Mouse (Mus musculus): Measurements from ENCODE around the gene Pcnx.

Gene Pcnx

GRCm38 (mm10) chr12:81859351-81860307, at the start of gene Pcnx:
Gene Pcnx, plus strand, starts transcription at chr12:81860023.
- peak; percentile 92 for DNase-seq

GRCm38 (mm10) chr12:81810417-81810816, 49.4 kb upstream of the Pcnx start:
- DNase-seq = peak; percentile 84

GRCm38 (mm10) chr12:81814742-81815141, 45.1 kb upstream of the Pcnx start:
- no peak for DNase-seq

- peak; percentile 78 for DNase-seq
These were observed 43.3 kb upstream of the Pcnx start for GRCm38 (mm10) chr12:81816330-81817125.

GRCm38 (mm10) chr12:81817126-81817505, 42.7 kb upstream of the Pcnx start:
- DNase-seq = peak; percentile 80

- DNase-seq = no peak
These were observed 39.1 kb upstream of the Pcnx start for GRCm38 (mm10) chr12:81820700-81821099.

- DNase-seq = no peak
These were observed 37.6 kb upstream of the Pcnx start for GRCm38 (mm10) chr12:81822176-81822575.

- no peak for DNase-seq
These were observed 36.9 kb upstream of the Pcnx start for GRCm38 (mm10) chr12:81822778-81823480.

- peak; percentile 94 for DNase-seq
These were observed 31.5 kb upstream of the Pcnx start for GRCm38 (mm10) chr12:81828355-81828754.

- no peak for DNase-seq
These were observed 27.6 kb upstream of the Pcnx start for GRCm38 (mm10) chr12:81832039-81832738.

- DNase-seq = no peak
These were observed 26.7 kb upstream of the Pcnx start for GRCm38 (mm10) chr12:81833094-81833493.

GRCm38 (mm10) chr12:81836162-81836561, 23.7 kb upstream of the Pcnx start:
- DNase-seq = no peak

- DNase-seq = no peak
These were observed 22.4 kb upstream of the Pcnx start for GRCm38 (mm10) chr12:81837463-81837862.

- DNase-seq = no peak
These were observed 20.2 kb upstream of the Pcnx start for GRCm38 (mm10) chr12:81839663-81840062.

GRCm38 (mm10) chr12:81841046-81841445, 18.8 kb upstream of the Pcnx start:
- no peak for DNase-seq

GRCm38 (mm10) chr12:81843501-81843900, 16.3 kb upstream of the Pcnx start:
- DNase-seq = no peak

GRCm38 (mm10) chr12:81844572-81844971, 15.3 kb upstream of the Pcnx start:
- no peak for DNase-seq

- peak; percentile 83 for DNase-seq
These were observed 14.8 kb upstream of the Pcnx start for GRCm38 (mm10) chr12:81844981-81845380.

GRCm38 (mm10) chr12:81849629-81850028, 10.2 kb upstream of the Pcnx start:
- DNase-seq = peak; percentile 70

- no peak for DNase-seq
These were observed 7.3 kb upstream of the Pcnx start for GRCm38 (mm10) chr12:81852551-81852950.

GRCm38 (mm10) chr12:81852977-81853376, 6.8 kb upstream of the Pcnx start:
- no peak for DNase-seq

GRCm38 (mm10) chr12:81853543-81853942, 6.3 kb upstream of the Pcnx start:
- DNase-seq = no peak

Measured in retina, postnatal 1 day (tissue).